Mouse (Mus musculus) MEL (cell line): ENCODE measurements around the gene Slc22a23. TPM values are rescaled to one million over a fixed set of nuclear protein-coding genes. Genes with fewer than 3 reads are reported as not detected.

Experiments
- DNase-seq: peaks from one replicate; pipeline ENCODE4 v3.0.0; 2011; ENCODE audit warnings: low read depth, low spot score
- H3K27ac ChIP-seq: 2 replicates; pipeline ENCODE4 v1.5.1; 2012; ENCODE audit warnings: low read depth, mild to moderate bottlenecking, control low read depth, low read length, moderate library complexity; ENCODE audit not compliant: control insufficient read depth
- H3K27me3 ChIP-seq, 2 experiments: fragments of 150-350 bp in 1 of 2; sonication (generic) in 1 of 2; 2 replicates each; pipeline ENCODE4 v1.6.1; 2012; ENCODE audit warnings: low read length in 2 of 2, mild to moderate bottlenecking in 2 of 2, improper control_type of control experiment in 1 of 2, moderate library complexity in 1 of 2; ENCODE audit not compliant: insufficient read depth in 2 of 2, control insufficient read depth in 1 of 2
- H3K36me3 ChIP-seq, 2 experiments: 2 replicates each; pipeline ENCODE4 v1.6.1; 2012 to 2014; ENCODE audit warnings: low read length in 2 of 2, improper control_type of control experiment in 1 of 2, inconsistent platforms in 1 of 2, mild to moderate bottlenecking in 1 of 2; ENCODE audit not compliant: insufficient read depth in 2 of 2, control insufficient read depth in 1 of 2
- H3K4me1 ChIP-seq, 2 experiments: fragments of 150-350 bp in 1 of 2; sonication (generic) in 1 of 2; 2 replicates each; pipeline ENCODE4 v1.6.1; 2012; ENCODE audit warnings: low read length in 2 of 2, improper control_type of control experiment in 1 of 2, mild to moderate bottlenecking in 1 of 2; ENCODE audit not compliant: insufficient read depth in 2 of 2, control insufficient read depth in 1 of 2
- H3K4me3 ChIP-seq, 2 experiments: fragments of 150-350 bp in 1 of 2; sonication (generic) in 1 of 2; 2 replicates each; pipeline ENCODE4 v1.5.1; 2012; ENCODE audit warnings: low read depth in 2 of 2, low read length in 2 of 2, mild to moderate bottlenecking in 2 of 2, moderate library complexity in 2 of 2, control low read depth in 1 of 2, improper control_type of control experiment in 1 of 2; ENCODE audit not compliant: control insufficient read depth in 1 of 2, insufficient read depth in 1 of 2
- H3K79me2 ChIP-seq: 2 replicates; pipeline ENCODE4 v1.6.1; 2012; ENCODE audit warnings: mild to moderate bottlenecking, low read length, moderate library complexity; ENCODE audit not compliant: control insufficient read depth, poor library complexity, insufficient read depth
- H3K9ac ChIP-seq: 2 replicates; pipeline ENCODE4 v1.6.1; 2012; ENCODE audit warnings: low read depth, mild to moderate bottlenecking, control low read depth, low read length, moderate library complexity; ENCODE audit not compliant: control insufficient read depth, poor library complexity, severe bottlenecking
- H3K9me3 ChIP-seq: fragments of 150-350 bp; sonication (generic); replicated peaks from 2 replicates; pipeline ENCODE4 v1.6.1; 2012; ENCODE audit warnings: mild to moderate bottlenecking, low read length, improper control_type of control experiment, moderate library complexity; ENCODE audit not compliant: insufficient read depth
- BHLHE40 ChIP-seq: IDR thresholded peaks from 2 replicates; pipeline ENCODE4 v1.6.1; 2012; ENCODE audit warnings: low read depth, mild to moderate bottlenecking, inconsistent platforms, low read length, improper control_type of control experiment, borderline replicate concordance
- CHD2 ChIP-seq: IDR thresholded peaks from 2 replicates; pipeline ENCODE4 v1.6.1; 2011; ENCODE audit warnings: low read length, improper control_type of control experiment
- CTCF ChIP-seq, 3 experiments: IDR thresholded peaks in 2 of 3; conservative IDR thresholded peaks in 1 of 3; 2 replicates each; pipeline ENCODE4 v1.5.1; 2011 to 2012; ENCODE audit warnings: low read length in 3 of 3, low read depth in 2 of 3, mild to moderate bottlenecking in 2 of 3, improper control_type of control experiment in 1 of 3, inconsistent platforms in 1 of 3, mixed read lengths in 1 of 3, moderate library complexity in 1 of 3; ENCODE audit not compliant: control insufficient read depth in 1 of 3, insufficient read depth in 1 of 3, poor library complexity in 1 of 3, severe bottlenecking in 1 of 3
- ELF1 ChIP-seq: IDR thresholded peaks from 2 replicates; pipeline ENCODE4 v1.6.1; 2014; ENCODE audit warnings: low read depth, mild to moderate bottlenecking, inconsistent platforms, low read length, improper control_type of control experiment, moderate library complexity
- EP300 ChIP-seq, 2 experiments: IDR thresholded peaks; 2 replicates each; pipeline ENCODE4 v1.6.1; 2011; ENCODE audit warnings: improper control_type of control experiment in 2 of 2, low read length in 2 of 2, low read depth in 1 of 2, mild to moderate bottlenecking in 1 of 2
- GABPA ChIP-seq: IDR thresholded peaks from 2 replicates; pipeline ENCODE4 v1.6.1; 2012; ENCODE audit warnings: low read depth, mild to moderate bottlenecking, inconsistent platforms, low read length, improper control_type of control experiment, moderate library complexity
- KAT2A ChIP-seq: conservative IDR thresholded peaks from 2 replicates; pipeline ENCODE4 v1.6.1; 2012; ENCODE audit warnings: low read depth, low read length, improper control_type of control experiment, inconsistent platforms
- MAFK ChIP-seq: IDR thresholded peaks from 2 replicates; pipeline ENCODE4 v1.6.1; 2011; ENCODE audit warnings: low read depth, mild to moderate bottlenecking, low read length, improper control_type of control experiment, borderline replicate concordance
- MAZ ChIP-seq: IDR thresholded peaks from 2 replicates; pipeline ENCODE4 v1.6.1; 2012; ENCODE audit warnings: low read depth, mild to moderate bottlenecking, inconsistent platforms, low read length, improper control_type of control experiment
- MYB ChIP-seq: IDR thresholded peaks from 2 replicates; pipeline ENCODE4 v1.6.1; 2011; ENCODE audit warnings: mild to moderate bottlenecking, low read depth, low read length, improper control_type of control experiment
- NRF1 ChIP-seq: IDR thresholded peaks from 2 replicates; pipeline ENCODE4 v1.6.1; 2014; ENCODE audit warnings: low read depth, mild to moderate bottlenecking, inconsistent platforms, low read length, improper control_type of control experiment, moderate library complexity; ENCODE audit not compliant: poor library complexity, insufficient read depth, severe bottlenecking
- POLR2AphosphoS2 ChIP-seq: IDR thresholded peaks from 2 replicates; pipeline ENCODE4 v1.6.1; 2011; ENCODE audit warnings: low read length, improper control_type of control experiment
- POLR2AphosphoS5 ChIP-seq: IDR thresholded peaks from 2 replicates; pipeline ENCODE4 v1.6.1; 2012; ENCODE audit warnings: low read depth, borderline replicate concordance, mild to moderate bottlenecking, inconsistent platforms, low read length, moderate library complexity, mixed read lengths
- RCOR1 ChIP-seq: IDR thresholded peaks from 2 replicates; pipeline ENCODE4 v1.6.1; 2012; ENCODE audit warnings: low read depth, mild to moderate bottlenecking, inconsistent platforms, low read length, improper control_type of control experiment
- TAL1 ChIP-seq: IDR thresholded peaks from 2 replicates; pipeline ENCODE4 v1.6.1; 2012; ENCODE audit warnings: mild to moderate bottlenecking, inconsistent platforms, low read length, moderate library complexity, mixed read lengths
- TBP ChIP-seq: IDR thresholded peaks from 2 replicates; pipeline ENCODE4 v1.8.0; 2011; ENCODE audit warnings: low read depth, low read length, improper control_type of control experiment
- TCF12 ChIP-seq: IDR thresholded peaks from 2 replicates; pipeline ENCODE4 v1.6.1; 2014; ENCODE audit warnings: low read depth, mild to moderate bottlenecking, inconsistent platforms, low read length, improper control_type of control experiment, moderate library complexity
- USF2 ChIP-seq, 2 experiments: IDR thresholded peaks; 2 replicates each; pipeline ENCODE4 v1.6.1; 2011 to 2012; ENCODE audit warnings: improper control_type of control experiment in 2 of 2, low read length in 2 of 2, borderline replicate concordance in 1 of 2, inconsistent platforms in 1 of 2, low read depth in 1 of 2, mild to moderate bottlenecking in 1 of 2; ENCODE audit not compliant: insufficient read depth in 1 of 2
- ZC3H11A ChIP-seq: IDR thresholded peaks from 2 replicates; pipeline ENCODE4 v1.6.1; 2012; ENCODE audit warnings: low read depth, mild to moderate bottlenecking, inconsistent platforms, low read length, improper control_type of control experiment
- ZMIZ1 ChIP-seq: IDR thresholded peaks from 2 replicates; pipeline ENCODE4 v1.6.1; 2012; ENCODE audit warnings: low read depth, mild to moderate bottlenecking, inconsistent platforms, low read length, improper control_type of control experiment, moderate library complexity
- polyA plus RNA-seq, 2 experiments: library from polyadenylated mRNA; stranded (reverse) in 1 of 2; unstranded in 1 of 2; fragments of >175 nt in 1 of 2; fragments of >200 nt in 1 of 2; gene quantifications; 2 replicates each; pipeline versions ENCODE4 v1.2.1 to v1.2.4; 2012; ENCODE audit warnings: low replicate concordance in 2 of 2, low read depth in 1 of 2; ENCODE audit not compliant: insufficient read length in 2 of 2, insufficient read depth in 1 of 2, missing spikeins in 1 of 2
- total RNA-seq: library from RNA; depleted of rRNA; stranded (reverse); fragments of 300-350 nt; gene quantifications from 2 replicates; pipeline ENCODE4 v1.2.3, GENCODE M21; 2012

Gene Slc22a23
- total and polyA plus RNA-seq, 3 experiments, result 22.2 to 24.3 TPM; not detected in 1

DNA sequence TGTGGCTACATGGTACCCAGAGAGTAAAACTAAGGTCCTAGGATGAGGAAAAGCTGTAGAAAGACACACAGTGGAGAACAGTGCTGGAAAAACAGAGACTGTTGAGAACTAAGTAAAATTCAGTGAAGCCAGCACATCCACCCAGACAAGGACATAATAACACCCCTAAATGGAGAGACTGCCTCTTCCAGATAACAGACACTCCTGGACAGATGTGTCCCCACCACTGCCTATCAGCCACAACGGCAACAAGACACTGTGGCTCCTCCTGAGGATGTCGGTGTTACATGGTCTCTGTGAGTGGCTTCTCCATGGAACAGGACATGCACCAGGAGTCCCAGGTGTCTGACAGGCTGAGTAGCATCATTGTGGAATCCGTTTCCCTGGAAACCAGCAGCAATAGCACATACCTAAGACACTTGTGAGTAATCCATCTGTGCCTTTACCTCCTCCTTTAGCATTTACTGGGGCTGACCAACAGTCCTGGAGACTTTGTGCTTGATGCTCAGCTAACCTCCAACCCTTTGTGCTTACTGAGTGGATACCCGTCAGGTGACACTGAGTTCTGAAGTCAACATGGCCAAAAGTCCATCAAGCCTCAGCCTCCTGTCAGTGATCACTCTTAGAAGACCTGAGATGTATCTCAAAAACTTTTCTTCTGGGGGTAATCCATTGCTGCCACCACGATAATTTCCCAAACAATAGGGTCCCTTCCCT, 73.9 kb downstream of the Slc22a23 start:
- peaks cover 0 to 20% of the 10 kb centered on the region in 2 experiments; a peak in 3 of 4 replicates for H3K36me3 ChIP-seq
- TF ChIP-seq MAFK (no peak), POLR2AphosphoS5 (no peak), TCF12 (no peak), TBP (no peak), CHD2 (no peak), RCOR1 (no peak), USF2 (IDR thresholded peaks at IDR 0.05; ENCODE audit: borderline replicate concordance in 1 of 2, insufficient read depth in 1 of 2, low read depth in 1 of 2, low read length in 2 of 2) (no peak), POLR2AphosphoS2 (no peak), MYB (no peak), NRF1 (no peak), CTCF (IDR thresholded peaks at IDR 0.05 in 2 of 3, conservative IDR thresholded peaks at IDR 0.05 in 1 of 3; ENCODE audit: control insufficient read depth in 1 of 3, insufficient read depth in 1 of 3, low read depth in 2 of 3, low read length in 3 of 3, poor library complexity in 1 of 3, severe bottlenecking in 1 of 3) (no peak), BHLHE40 (no peak), ELF1 (no peak), MAZ (no peak), ZC3H11A (no peak), KAT2A (no peak), ZMIZ1 (no peak), TAL1 (no peak), EP300 (IDR thresholded peaks at IDR 0.05; ENCODE audit: low read depth in 1 of 2, low read length in 2 of 2) (no peak), GABPA (no peak)
- no peak overlapping the region for H3K9ac ChIP-seq
- no peaks in the 10 kb centered on the region for H3K27me3 ChIP-seq
- H3K4me3 ChIP-seq, result no peak overlapping the region
- H3K27ac ChIP-seq, result no peak overlapping the region
- no peaks in the 10 kb centered on the region for H3K9me3 ChIP-seq
- peaks cover 0 to 6% of the 10 kb centered on the region in 2 experiments; a peak in 1 of 4 replicates for H3K4me1 ChIP-seq
- no peak for DNase-seq
- no peaks in the 10 kb centered on the region for H3K79me2 ChIP-seq
